Mouse (Mus musculus): Measurements from ENCODE around the gene Gpatch2. TPM values are rescaled to one million over a fixed set of nuclear protein-coding genes. Genes with fewer than 3 reads are reported as not detected.

Gene Gpatch2
- polyA plus RNA-seq, 1 experiment from 2014 or later: 30.4 TPM

DNA sequence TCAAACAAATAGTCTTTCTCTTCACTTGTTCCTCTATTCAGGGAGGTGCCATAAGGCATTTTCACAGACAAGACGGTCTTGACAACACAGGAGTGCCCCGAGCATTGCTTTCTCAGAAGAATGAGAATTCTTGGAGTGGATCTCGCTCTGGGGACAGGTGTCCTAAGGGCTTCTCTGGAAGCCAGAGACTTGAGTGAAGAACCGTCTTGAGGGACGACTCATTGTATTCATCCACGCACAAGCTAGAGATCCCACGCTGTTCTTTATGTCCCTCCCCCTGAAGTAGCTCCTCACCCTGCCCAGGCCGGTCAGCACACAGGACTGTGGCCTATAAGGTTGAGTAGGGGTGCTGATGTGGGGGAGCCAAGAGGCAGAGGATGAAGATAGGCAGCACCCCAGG lies 141.6 kb downstream of the Gpatch2 start:
- no peak overlapping the region for H3K4me2 ChIP-seq (ENCODE audit: low read depth)
- ATAC-seq (ENCODE audit: insufficient read depth, low FRiP score, low TSS enrichment): no peak
- WGBS: 85% methylated on average over 8 of the region's 8 CpGs
- no peaks in the 10 kb centered on the region for H3K4me1 ChIP-seq (ENCODE audit: control insufficient read depth, insufficient read depth, low read length)
- no peak overlapping the region for H3K4me3 ChIP-seq (ENCODE audit: low read depth, low read length)
- DNase-seq (ENCODE audit: low spot score): no peak
- no peaks in the 10 kb centered on the region for H3K36me3 ChIP-seq (ENCODE audit: control insufficient read depth, insufficient read depth, low read length)
- no peaks in the 10 kb centered on the region for H3K27me3 ChIP-seq (ENCODE audit: control insufficient read depth, insufficient read depth, low read length)
- H3K27ac ChIP-seq (ENCODE audit: low read depth, low read length): no peak overlapping the region
- no peak overlapping the region for H3K9ac ChIP-seq (ENCODE audit: low read length)
- H3K9me3 ChIP-seq (ENCODE audit: control insufficient read depth, low read length): no peaks in the 10 kb centered on the region

DNA sequence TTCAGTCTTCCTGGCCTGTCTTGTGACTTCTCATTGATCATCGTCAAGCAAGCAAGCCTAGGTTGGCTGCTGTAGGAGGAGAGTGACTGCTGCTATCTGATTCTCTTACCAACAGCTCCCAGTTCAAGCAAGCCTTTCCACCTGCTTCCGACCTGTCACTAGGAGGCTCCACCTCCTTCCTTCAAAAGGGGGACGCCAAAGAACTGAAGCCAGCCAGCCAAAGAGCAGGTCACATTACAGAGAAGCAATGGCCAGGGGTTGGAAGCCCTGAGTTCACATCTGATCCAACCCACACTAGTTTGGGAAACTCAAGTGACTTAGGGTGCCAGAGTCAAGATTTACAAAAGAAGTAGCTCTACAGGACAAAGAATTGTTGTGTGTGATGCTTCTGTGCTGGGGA lies 144.9 kb downstream of the Gpatch2 start:
- no peaks in the 10 kb centered on the region for H3K4me1 ChIP-seq (ENCODE audit: control insufficient read depth, insufficient read depth, low read length)

DNA sequence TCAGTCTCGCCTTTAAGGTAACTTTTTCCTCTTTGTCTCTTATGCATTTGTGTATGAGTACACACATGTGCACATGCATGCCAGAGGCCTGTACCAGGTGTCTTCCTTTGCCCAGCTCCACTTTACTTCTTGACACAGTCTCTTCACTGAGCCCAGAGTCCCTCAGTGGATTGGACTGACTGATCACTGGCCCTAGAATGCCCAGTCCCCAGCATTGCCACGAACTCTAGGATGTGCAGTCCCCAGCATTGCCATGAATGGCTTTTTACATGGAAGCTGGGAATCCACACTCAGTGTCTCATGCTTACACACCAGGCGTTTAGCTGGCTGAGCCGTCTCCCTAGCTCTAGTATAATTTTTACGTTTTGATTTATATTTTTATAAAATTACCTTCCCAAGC lies 147.2 kb downstream of the Gpatch2 start:
- Histone ChIP-seq H3K27ac (ENCODE audit: low read depth, low read length) (no peak overlapping the region), H3K27me3 (ENCODE audit: control insufficient read depth, insufficient read depth, low read length) (no peaks in the 10 kb centered on the region), H3K9ac (ENCODE audit: low read length) (no peak overlapping the region), H3K36me3 (ENCODE audit: control insufficient read depth, insufficient read depth, low read length) (no peaks in the 10 kb centered on the region), H3K4me1 (ENCODE audit: control insufficient read depth, insufficient read depth, low read length) (no peaks in the 10 kb centered on the region), H3K4me2 (ENCODE audit: low read depth) (no peak overlapping the region), H3K4me3 (ENCODE audit: low read depth, low read length) (no peak overlapping the region), H3K9me3 (ENCODE audit: control insufficient read depth, low read length) (no peaks in the 10 kb centered on the region)
- DNase-seq (ENCODE audit: low spot score) (no peak), ATAC-seq (ENCODE audit: insufficient read depth, low FRiP score, low TSS enrichment) (no peak)
- WGBS: 89% methylated on average over 5 of the region's 5 CpGs

More for the DNA sequence above, 144.9 kb downstream of the Gpatch2 start:
- no peak for DNase-seq (ENCODE audit: low spot score)
- H3K4me3 ChIP-seq (ENCODE audit: low read depth, low read length): no peak overlapping the region
- H3K36me3 ChIP-seq (ENCODE audit: control insufficient read depth, insufficient read depth, low read length): no peaks in the 10 kb centered on the region
- 37% methylated on average over 3 of the region's 3 CpGs for WGBS
- H3K27ac ChIP-seq (ENCODE audit: low read depth, low read length): no peak overlapping the region
- no peak overlapping the region for H3K9ac ChIP-seq (ENCODE audit: low read length)
- H3K27me3 ChIP-seq (ENCODE audit: control insufficient read depth, insufficient read depth, low read length): no peaks in the 10 kb centered on the region
- ATAC-seq (ENCODE audit: insufficient read depth, low FRiP score, low TSS enrichment): no peak
- H3K9me3 ChIP-seq (ENCODE audit: control insufficient read depth, low read length): no peaks in the 10 kb centered on the region
- no peak overlapping the region for H3K4me2 ChIP-seq (ENCODE audit: low read depth)

DNA sequence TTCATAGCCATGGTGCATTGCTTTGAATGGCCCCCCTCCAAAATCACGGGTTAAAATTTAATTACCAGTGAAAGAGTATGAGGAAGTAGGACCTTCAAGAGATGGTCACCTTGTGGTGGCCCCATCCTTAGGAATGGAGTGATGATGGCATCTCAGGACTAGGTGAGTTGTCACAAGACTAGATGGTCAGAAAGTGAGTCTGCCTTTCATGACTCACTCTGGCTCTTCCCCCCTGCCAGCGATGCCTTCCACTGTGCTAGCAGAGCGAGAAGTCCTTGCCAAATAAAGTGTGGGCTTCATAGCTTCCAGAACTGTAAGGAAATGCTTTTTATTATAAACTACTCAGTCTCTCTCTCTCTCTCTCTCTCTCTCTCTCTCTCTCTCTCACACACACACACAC lies 150.1 kb downstream of the Gpatch2 start:
- no peak overlapping the region for H3K4me2 ChIP-seq (ENCODE audit: low read depth)
- H3K9me3 ChIP-seq (ENCODE audit: control insufficient read depth, low read length): no peaks in the 10 kb centered on the region
- no peaks in the 10 kb centered on the region for H3K36me3 ChIP-seq (ENCODE audit: control insufficient read depth, insufficient read depth, low read length)
- no peak overlapping the region for H3K27ac ChIP-seq (ENCODE audit: low read depth, low read length)
- no peak overlapping the region for H3K9ac ChIP-seq (ENCODE audit: low read length)
- no peak overlapping the region for H3K4me3 ChIP-seq (ENCODE audit: low read depth, low read length)
- 89% methylated on average over 3 of the region's 3 CpGs for WGBS
- ATAC-seq (ENCODE audit: insufficient read depth, low FRiP score, low TSS enrichment): no peak
- no peaks in the 10 kb centered on the region for H3K4me1 ChIP-seq (ENCODE audit: control insufficient read depth, insufficient read depth, low read length)
- no peaks in the 10 kb centered on the region for H3K27me3 ChIP-seq (ENCODE audit: control insufficient read depth, insufficient read depth, low read length)
- DNase-seq (ENCODE audit: low spot score): no peak

DNA sequence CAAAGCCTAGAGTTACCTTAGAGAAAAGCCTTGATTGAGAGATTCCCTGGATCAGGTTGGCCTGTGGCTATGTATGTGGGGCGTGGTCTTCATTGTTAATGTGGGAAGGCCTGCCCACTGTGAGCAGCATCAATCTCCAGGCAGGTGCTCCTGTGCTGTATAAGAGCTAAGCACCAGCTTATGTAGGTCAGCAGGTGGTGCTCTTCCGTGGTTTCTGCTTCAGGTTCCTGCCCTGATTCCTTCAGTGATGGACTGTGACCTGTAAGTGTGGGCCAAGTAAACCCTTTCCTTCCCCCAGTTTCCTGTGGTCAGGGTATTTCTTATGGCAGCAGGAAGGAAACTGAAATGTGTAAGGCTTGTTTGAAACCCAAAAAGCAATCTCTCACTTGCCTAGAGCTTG lies 151.5 kb downstream of the Gpatch2 start:
- Histone ChIP-seq H3K9ac (ENCODE audit: low read length) (no peak overlapping the region), H3K27ac (ENCODE audit: low read depth, low read length) (no peak overlapping the region), H3K4me3 (ENCODE audit: low read depth, low read length) (no peak overlapping the region), H3K4me2 (ENCODE audit: low read depth) (no peak overlapping the region), H3K36me3 (ENCODE audit: control insufficient read depth, insufficient read depth, low read length) (no peaks in the 10 kb centered on the region), H3K9me3 (ENCODE audit: control insufficient read depth, low read length) (no peaks in the 10 kb centered on the region), H3K4me1 (ENCODE audit: control insufficient read depth, insufficient read depth, low read length) (no peaks in the 10 kb centered on the region), H3K27me3 (ENCODE audit: control insufficient read depth, insufficient read depth, low read length) (no peaks in the 10 kb centered on the region)
- 64% methylated on average over 2 of the region's 2 CpGs for WGBS
- ATAC-seq (ENCODE audit: insufficient read depth, low FRiP score, low TSS enrichment) (no peak), DNase-seq (ENCODE audit: low spot score) (no peak)

DNA sequence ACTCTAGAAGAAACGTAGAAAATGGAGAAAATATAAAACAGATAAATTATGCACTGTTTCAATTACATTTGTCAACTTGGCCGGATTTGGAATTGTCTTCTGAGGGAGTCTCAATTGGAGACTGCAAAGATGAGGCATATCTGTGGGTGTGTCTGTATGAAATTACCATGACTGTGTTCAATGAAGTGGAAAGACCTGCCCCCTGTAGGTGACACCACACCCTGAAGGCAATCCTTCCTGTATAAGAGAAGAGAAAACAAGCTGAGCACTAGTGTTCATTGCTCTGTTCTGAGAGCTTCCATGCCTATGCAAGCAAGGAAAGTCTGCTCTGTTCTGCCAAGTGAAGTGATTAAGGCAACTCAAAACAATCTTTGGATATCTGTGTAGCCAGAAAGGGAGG lies 153.7 kb downstream of the Gpatch2 start:
- Histone ChIP-seq H3K4me3 (ENCODE audit: low read depth, low read length) (no peak overlapping the region), H3K36me3 (ENCODE audit: control insufficient read depth, insufficient read depth, low read length) (no peaks in the 10 kb centered on the region), H3K9me3 (ENCODE audit: control insufficient read depth, low read length) (no peaks in the 10 kb centered on the region), H3K4me1 (ENCODE audit: control insufficient read depth, insufficient read depth, low read length) (no peaks in the 10 kb centered on the region), H3K4me2 (ENCODE audit: low read depth) (no peak overlapping the region), H3K9ac (ENCODE audit: low read length) (no peak overlapping the region), H3K27me3 (ENCODE audit: control insufficient read depth, insufficient read depth, low read length) (no peaks in the 10 kb centered on the region), H3K27ac (ENCODE audit: low read depth, low read length) (no peak overlapping the region)
- ATAC-seq (ENCODE audit: insufficient read depth, low FRiP score, low TSS enrichment) (no peak), DNase-seq (ENCODE audit: low spot score) (no peak)
- 83% methylated on average over 2 of the region's 2 CpGs for WGBS

DNA sequence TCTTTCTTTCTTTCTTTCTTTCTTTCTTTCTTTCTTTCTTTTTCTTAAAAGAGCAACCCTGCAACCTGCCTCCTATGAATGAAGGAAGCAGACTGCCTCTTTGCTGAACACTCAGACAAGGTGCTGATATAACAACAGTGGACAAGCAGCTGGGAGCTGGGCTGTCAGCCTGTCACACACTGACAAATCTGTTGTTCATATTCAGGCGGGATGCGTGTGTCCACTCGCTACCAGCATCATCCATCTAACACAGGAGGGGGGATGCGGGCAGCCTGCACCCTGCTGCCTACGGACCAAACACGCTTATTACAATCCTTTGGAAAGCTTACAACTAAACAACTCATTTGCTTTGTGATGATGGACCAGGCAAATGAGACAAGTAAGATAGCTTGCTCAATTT lies 158.2 kb downstream of the Gpatch2 start:
- 85% methylated on average over 6 of the region's 6 CpGs for WGBS
- ATAC-seq (ENCODE audit: insufficient read depth, low FRiP score, low TSS enrichment) (no peak), DNase-seq (ENCODE audit: low spot score) (no peak)
- H3K27ac ChIP-seq (ENCODE audit: low read depth, low read length): no peak overlapping the region
- H3K4me3 ChIP-seq (ENCODE audit: low read depth, low read length): no peak overlapping the region
- no peak overlapping the region for H3K4me2 ChIP-seq (ENCODE audit: low read depth)
- no peak overlapping the region for H3K9ac ChIP-seq (ENCODE audit: low read length)
- H3K36me3 ChIP-seq (ENCODE audit: control insufficient read depth, insufficient read depth, low read length): no peaks in the 10 kb centered on the region
- H3K4me1 ChIP-seq (ENCODE audit: control insufficient read depth, insufficient read depth, low read length): no peaks in the 10 kb centered on the region
- H3K27me3 ChIP-seq (ENCODE audit: control insufficient read depth, insufficient read depth, low read length): no peaks in the 10 kb centered on the region
- no peaks in the 10 kb centered on the region for H3K9me3 ChIP-seq (ENCODE audit: control insufficient read depth, low read length)

DNA sequence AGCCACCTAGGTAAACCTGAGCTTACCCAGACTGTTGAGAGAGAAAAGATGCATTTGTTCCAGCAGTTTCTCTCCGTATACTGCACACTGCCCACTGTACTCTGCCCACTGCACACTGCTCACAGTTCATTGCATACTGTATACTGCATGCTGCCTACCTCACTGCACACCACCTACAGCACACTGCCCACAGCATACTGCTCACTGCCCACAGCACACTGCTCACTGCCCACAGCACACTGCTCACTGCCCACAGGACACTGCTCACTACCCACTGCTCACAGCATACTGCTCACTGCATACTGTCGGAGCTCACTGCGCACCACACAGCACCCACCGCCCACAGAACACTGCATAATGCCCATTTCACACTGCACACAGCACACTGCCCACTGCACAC lies 159.1 kb downstream of the Gpatch2 start:
- Histone ChIP-seq H3K27me3 (ENCODE audit: control insufficient read depth, insufficient read depth, low read length) (no peaks in the 10 kb centered on the region), H3K9ac (ENCODE audit: low read length) (no peak overlapping the region), H3K4me1 (ENCODE audit: control insufficient read depth, insufficient read depth, low read length) (no peaks in the 10 kb centered on the region), H3K9me3 (ENCODE audit: control insufficient read depth, low read length) (no peaks in the 10 kb centered on the region), H3K27ac (ENCODE audit: low read depth, low read length) (no peak overlapping the region), H3K36me3 (ENCODE audit: control insufficient read depth, insufficient read depth, low read length) (no peaks in the 10 kb centered on the region), H3K4me3 (ENCODE audit: low read depth, low read length) (no peak overlapping the region), H3K4me2 (ENCODE audit: low read depth) (no peak overlapping the region)
- 96% methylated on average over 4 of the region's 4 CpGs for WGBS
- no peak for DNase-seq (ENCODE audit: low spot score)
- no peak for ATAC-seq (ENCODE audit: insufficient read depth, low FRiP score, low TSS enrichment)

DNA sequence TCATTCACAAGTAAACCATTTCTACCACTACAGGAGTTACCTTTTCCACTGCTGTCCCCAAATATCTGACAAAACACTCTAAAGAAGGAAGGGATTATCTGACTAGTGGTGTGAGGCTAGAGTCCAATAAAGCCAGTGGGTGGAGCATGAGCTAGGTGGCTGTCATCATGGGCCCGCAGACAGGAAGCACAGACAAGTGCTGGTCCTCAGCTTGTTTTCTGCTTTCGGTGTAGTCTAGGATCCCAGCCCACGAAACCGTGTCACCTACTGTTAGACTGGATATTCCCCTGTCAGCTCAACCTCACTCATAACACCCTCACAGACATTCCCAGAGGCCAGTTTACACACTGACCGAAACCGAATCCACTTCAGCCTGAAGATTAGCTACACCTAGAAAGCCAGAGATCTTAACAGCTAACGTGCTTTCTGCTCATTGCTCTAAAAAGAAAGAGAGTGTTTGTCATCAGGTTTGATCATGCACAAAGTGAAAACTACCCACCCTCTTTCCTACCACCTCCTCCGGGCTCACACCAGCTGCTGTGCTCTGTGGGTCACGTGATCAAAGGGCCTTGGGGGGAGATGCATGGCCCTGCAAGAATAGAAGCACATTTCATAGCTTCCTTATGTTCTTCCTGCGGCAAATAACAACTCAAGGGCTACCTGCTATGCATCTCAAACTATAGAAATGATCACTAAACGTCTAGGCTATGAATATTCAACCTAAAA lies 161.8 kb downstream of the Gpatch2 start:
- WGBS: 78% methylated on average over 11 of the region's 11 CpGs
- Histone ChIP-seq H3K9me3 (ENCODE audit: control insufficient read depth, low read length) (no peaks in the 10 kb centered on the region), H3K9ac (ENCODE audit: low read length) (no peak overlapping the region), H3K36me3 (ENCODE audit: control insufficient read depth, insufficient read depth, low read length) (no peaks in the 10 kb centered on the region), H3K4me3 (ENCODE audit: low read depth, low read length) (no peak overlapping the region), H3K4me1 (ENCODE audit: control insufficient read depth, insufficient read depth, low read length) (no peaks in the 10 kb centered on the region), H3K27ac (ENCODE audit: low read depth, low read length) (no peak overlapping the region), H3K4me2 (ENCODE audit: low read depth) (no peak overlapping the region), H3K27me3 (ENCODE audit: control insufficient read depth, insufficient read depth, low read length) (no peaks in the 10 kb centered on the region)
- ATAC-seq (ENCODE audit: insufficient read depth, low FRiP score, low TSS enrichment): no peak
- DNase-seq (ENCODE audit: low spot score): no peak

All from neural tube, embryonic 11.5 days (tissue).